Mouse (Mus musculus) heart, embryonic 13.5 days (tissue): ENCODE measurements at regions not wholly inside any gene's neighbourhood (a gene's known extent, or its start where the extent isn't known, plus 50 kb on each side); places are given as distances from the start of the nearest gene placed in this dataset.

Experiments used
- ATAC-seq: fragments of 200-750 bp; cut with Nextera tagmentation; 2 replicates; pipeline ENCODE4 v1.8.0; 2017; ENCODE audit warnings: moderate TSS enrichment; ENCODE audit not compliant: insufficient number of reproducible peaks, low FRiP score, low TSS enrichment; ENCODE audit errors: extremely low read depth
- H3K27ac ChIP-seq: fragments of 300-500 bp; sonication (generic); replicated peaks from 2 replicates; pipeline ENCODE4 v1.5.1; 2015; ENCODE audit warnings: moderate library complexity, mild to moderate bottlenecking, inconsistent platforms
- H3K27me3 ChIP-seq: fragments of 300-500 bp; sonication (generic); replicated peaks from 2 replicates; pipeline ENCODE4 v1.6.1; 2015; ENCODE audit warnings: mild to moderate bottlenecking, inconsistent platforms
- H3K36me3 ChIP-seq: fragments of 300-500 bp; sonication (generic); 2 replicates; pipeline ENCODE4 v1.6.1; 2015; ENCODE audit warnings: mild to moderate bottlenecking, inconsistent platforms
- H3K4me1 ChIP-seq: fragments of 300-500 bp; sonication (generic); 2 replicates; pipeline ENCODE4 v1.6.1; 2015; ENCODE audit warnings: inconsistent platforms
- H3K4me2 ChIP-seq: fragments of 300-500 bp; sonication (generic); 2 replicates; pipeline ENCODE4 v1.6.1; 2015; ENCODE audit warnings: inconsistent platforms, mild to moderate bottlenecking, moderate library complexity
- H3K4me3 ChIP-seq: fragments of 300-500 bp; sonication (generic); 2 replicates; pipeline ENCODE4 v1.5.1; 2015; ENCODE audit warnings: moderate library complexity, mild to moderate bottlenecking, inconsistent platforms
- H3K9ac ChIP-seq: fragments of 300-500 bp; sonication (generic); 2 replicates; pipeline ENCODE4 v1.6.1; 2015; ENCODE audit warnings: inconsistent platforms, mild to moderate bottlenecking, moderate library complexity
- H3K9me3 ChIP-seq: fragments of 300-500 bp; sonication (generic); 2 replicates; pipeline ENCODE4 v1.6.1; 2016; ENCODE audit warnings: inconsistent platforms
- WGBS: fragments of 180-500 bp; shearing (Covaris S2); methylation state at CpG from one replicate; pipeline ENCODE4 v1.1.7; 2015; ENCODE audit warnings: mixed read lengths; 5-methylcytosine and 5-hydroxymethylcytosine counted together

DNA sequence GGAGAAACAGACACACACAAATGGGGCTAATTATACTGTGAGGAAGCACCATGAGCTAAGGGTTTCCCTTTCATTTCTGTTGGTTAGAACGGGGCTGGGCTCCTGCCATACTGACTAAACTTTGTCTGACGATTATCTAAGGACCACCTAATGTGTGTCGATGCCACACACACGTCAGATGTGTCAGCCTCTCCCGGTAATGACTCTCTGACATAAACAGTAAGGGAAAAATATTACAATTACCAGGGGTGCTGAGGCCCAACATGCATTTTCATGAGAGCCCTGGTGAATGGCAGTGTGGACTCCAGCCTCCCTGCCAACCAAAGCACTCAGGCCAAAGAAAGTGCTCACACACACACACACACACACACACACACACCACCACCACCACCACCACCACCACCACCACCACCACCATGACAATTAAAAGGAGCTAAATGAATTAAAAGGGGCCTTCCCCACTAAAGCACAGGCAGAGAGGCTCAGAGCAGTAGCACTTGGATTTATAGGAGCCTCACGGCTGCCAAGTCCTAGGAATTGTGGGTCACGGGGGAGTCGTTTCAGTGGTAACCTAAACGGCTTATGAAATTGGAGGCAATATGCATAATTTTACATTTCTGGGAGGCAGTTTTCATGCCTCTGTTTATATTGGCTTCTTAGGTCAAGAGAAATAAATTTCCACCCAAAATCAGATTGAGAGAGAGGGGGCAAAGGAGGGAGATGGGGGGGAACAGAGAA, 193.7 kb upstream of the Irx3 start:
- WGBS: 65% methylated on average over 9 of the region's 9 CpGs
- no peaks in the 10 kb centered on the region for H3K36me3 ChIP-seq
- H3K9me3 ChIP-seq: 0 out of 2 replicates have a peak, but pooled peaks cover 4% of the 10 kb centered on the region
- H3K4me1 ChIP-seq: peaks cover 40% of the 10 kb centered on the region
- no peak overlapping the region for H3K4me3 ChIP-seq
- peaks cover 70% of the 10 kb centered on the region for H3K27me3 ChIP-seq
- H3K4me2 ChIP-seq: no peak overlapping the region
- no peak overlapping the region for H3K9ac ChIP-seq
- ATAC-seq: no peak
- H3K27ac ChIP-seq: no peak overlapping the region

DNA sequence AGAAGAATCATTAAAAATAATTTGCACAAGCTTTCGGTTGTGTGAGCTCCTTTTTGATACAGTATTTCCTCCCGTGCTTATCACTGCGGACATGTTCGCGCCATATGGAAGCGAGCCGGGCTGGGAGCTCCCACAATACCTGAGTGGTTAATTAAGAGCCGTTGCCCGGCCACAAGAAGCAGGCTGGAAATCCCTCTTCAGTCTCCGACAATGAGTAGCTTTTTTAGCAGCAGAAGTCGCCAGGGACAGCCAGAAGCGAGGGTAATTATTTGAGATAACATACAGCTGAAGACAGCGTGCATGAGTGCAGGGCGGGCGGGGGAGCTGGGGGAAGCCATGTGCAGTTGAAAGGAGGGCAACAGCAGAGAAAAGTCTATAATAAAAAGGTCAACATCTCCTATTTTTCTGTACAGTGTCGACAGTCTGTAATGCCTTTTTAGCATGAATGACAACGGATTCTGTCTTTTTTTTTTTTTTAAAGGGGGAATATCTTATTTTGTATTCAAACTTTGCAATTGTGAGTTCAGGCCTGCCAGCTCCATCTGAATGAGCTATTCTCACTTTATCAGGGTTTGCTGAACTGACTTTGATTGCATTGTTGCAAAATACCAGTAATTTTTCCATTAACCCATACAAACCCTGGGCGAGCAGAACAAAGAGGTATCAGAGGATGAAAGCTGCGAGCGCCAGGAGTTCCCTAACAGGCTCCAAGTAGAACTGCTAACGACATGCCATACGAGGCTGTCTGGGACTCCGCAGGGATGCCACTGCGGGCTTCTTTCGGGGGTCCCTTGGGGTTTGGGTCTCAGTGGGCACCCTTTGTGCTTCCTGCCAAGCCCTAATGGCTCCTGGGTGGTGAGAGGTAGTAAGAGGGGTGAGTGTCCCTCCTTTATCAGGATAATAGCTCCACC, 189.9 kb upstream of the Irx3 start:
- H3K9ac ChIP-seq: peak overlapping the region; percentile 66

DNA sequence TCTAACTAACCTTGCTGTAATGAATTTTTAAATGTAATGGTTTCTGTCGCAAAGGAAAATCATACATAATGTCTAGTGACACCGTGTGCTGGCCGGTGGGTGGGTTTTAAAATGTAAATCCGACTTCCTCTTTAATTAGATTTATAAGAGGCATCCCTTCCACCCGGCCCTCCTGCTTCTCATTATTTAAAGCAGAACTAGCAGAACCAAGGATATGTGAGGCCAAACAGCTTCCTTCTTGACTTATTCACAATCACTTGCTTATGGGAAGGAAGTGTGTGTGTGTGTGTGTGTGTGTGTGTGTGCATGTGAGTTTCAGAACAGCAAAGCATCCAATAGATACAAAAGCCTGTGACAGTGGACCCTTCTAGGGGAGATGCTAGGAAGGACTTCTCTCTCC, 189.1 kb upstream of the Irx3 start:
- Histone ChIP-seq H3K27me3 (peaks cover 60% of the 10 kb centered on the region), H3K4me1 (peaks cover 63% of the 10 kb centered on the region), H3K9ac (peak overlapping the region; percentile 66), H3K4me3 (peak overlapping the region; percentile 39), H3K27ac (peak overlapping the region; percentile 81), H3K9me3 (0 out of 2 replicates have a peak, but pooled peaks cover 4% of the 10 kb centered on the region), H3K36me3 (no peaks in the 10 kb centered on the region), H3K4me2 (peak overlapping the region; percentile 63)
- ATAC-seq: no peak
- WGBS: 59% methylated on average over 5 of the region's 5 CpGs

More for the DNA sequence above, 189.9 kb upstream of the Irx3 start:
- Histone ChIP-seq H3K27ac (peak overlapping the region; percentile 81), H3K4me2 (peak overlapping the region; percentile 63), H3K4me3 (peak overlapping the region; percentile 39), H3K4me1 (peaks cover 69% of the 10 kb centered on the region), H3K36me3 (no peaks in the 10 kb centered on the region), H3K27me3 (peaks cover 60% of the 10 kb centered on the region), H3K9me3 (0 out of 2 replicates have a peak, but pooled peaks cover under 1% of the 10 kb centered on the region)
- no peak for ATAC-seq
- 22% methylated on average over 25 of the region's 25 CpGs for WGBS

DNA sequence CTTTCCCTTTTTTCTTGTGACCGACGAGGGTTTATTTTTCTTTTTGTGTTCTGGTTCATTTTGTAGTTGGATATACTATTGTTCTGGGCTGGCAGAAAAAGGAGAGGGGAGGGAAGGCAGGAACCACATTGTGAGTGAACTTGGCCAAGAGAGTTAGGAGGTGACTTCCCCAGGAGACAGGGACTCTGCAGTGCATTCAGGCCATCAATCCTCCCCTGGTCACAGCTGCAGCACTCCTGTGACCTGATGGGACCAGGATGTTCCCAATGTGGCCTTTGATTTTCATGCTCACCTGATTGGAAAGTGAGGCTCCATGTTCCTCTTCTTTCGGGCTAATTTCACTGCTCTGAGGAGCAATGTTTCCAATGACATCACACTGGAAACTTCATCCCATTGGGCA, 188.2 kb upstream of the Irx3 start:
- Histone ChIP-seq H3K36me3 (no peaks in the 10 kb centered on the region), H3K4me1 (peaks cover 72% of the 10 kb centered on the region), H3K4me2 (peak overlapping the region; percentile 63), H3K9me3 (0 out of 2 replicates have a peak, but pooled peaks cover 4% of the 10 kb centered on the region), H3K9ac (no peak overlapping the region), H3K27ac (peak overlapping the region; percentile 81), H3K4me3 (no peak overlapping the region), H3K27me3 (peaks cover 62% of the 10 kb centered on the region)
- no peak for ATAC-seq
- 67% methylated on average over 3 of the region's 3 CpGs for WGBS

DNA sequence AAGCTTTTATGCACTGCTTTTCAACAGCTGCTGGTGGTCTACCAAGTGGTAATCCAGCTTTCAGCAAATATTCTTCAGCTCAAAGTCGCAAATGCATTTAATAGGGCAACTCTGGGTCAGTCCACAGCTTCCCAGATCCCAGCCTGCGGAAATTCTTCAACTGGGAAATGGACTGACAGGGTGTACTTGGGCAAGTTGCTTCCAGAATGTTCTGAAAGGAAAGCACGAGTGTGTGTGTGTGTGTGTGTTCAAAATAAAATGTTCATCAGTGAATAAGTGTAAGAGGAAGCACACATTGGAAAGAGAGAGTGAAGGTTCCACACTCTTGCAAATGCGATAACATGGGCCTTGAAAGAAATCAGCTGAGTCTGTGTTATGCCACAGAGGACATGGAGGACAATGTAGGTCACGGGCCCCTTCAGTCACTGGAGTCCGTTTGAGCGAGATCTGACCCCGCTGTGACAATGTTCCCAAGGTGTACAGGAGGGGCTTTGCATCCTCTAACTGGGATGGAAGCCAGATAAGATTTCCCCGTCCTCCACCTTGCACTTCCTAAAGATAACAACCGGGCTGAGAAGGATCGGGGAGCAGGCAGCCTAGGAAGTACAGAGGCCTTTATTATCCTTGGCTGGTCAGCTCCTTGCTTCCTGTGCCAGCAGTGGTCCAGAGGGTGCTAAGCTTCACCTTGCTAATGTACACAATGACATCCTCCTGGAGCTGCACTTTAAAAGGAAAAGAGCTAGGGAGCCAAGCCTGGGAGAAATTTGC, 187.2 kb upstream of the Irx3 start:
- H3K4me2 ChIP-seq: peak overlapping the region; percentile 2; the same call in 1 of the 2 replicates
- H3K9me3 ChIP-seq: 0 out of 2 replicates have a peak, but pooled peaks cover 4% of the 10 kb centered on the region
- H3K36me3 ChIP-seq: no peaks in the 10 kb centered on the region
- no peak overlapping the region for H3K9ac ChIP-seq
- peaks cover 63% of the 10 kb centered on the region for H3K27me3 ChIP-seq
- H3K27ac ChIP-seq: peak overlapping the region; percentile 74
- H3K4me3 ChIP-seq: no peak overlapping the region
- ATAC-seq: no peak
- 26% methylated on average over 11 of the region's 11 CpGs for WGBS
- H3K4me1 ChIP-seq: peaks cover 72% of the 10 kb centered on the region

DNA sequence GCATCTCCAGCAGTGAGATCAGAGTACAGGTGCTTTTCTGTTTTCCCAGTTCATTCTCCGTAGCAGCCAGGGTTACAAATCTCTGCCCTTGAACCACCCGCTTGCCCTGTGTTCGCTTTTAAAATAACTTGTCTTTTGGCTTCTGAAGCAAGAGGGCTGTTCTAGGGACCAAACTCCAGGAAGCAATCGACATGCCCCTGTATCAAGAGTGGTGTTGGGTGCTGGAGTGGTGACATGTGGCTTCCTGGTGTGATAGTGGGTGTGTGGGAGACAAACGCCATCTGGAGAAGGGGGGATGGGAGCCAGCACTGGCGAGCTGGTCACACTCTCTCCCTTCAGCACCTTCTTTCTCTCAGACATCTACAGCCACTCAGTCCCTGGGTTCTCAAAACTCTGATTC, 186.0 kb upstream of the Irx3 start:
- Histone ChIP-seq H3K9ac (peak overlapping the region; percentile 24; the same call in 1 of the 2 replicates), H3K9me3 (0 out of 2 replicates have a peak, but pooled peaks cover 6% of the 10 kb centered on the region), H3K27me3 (peaks cover 61% of the 10 kb centered on the region), H3K36me3 (no peaks in the 10 kb centered on the region), H3K27ac (peak overlapping the region; percentile 87), H3K4me2 (peak overlapping the region; percentile 42), H3K4me3 (no peak overlapping the region), H3K4me1 (peaks cover 73% of the 10 kb centered on the region)
- WGBS: 6% methylated on average over 6 of the region's 6 CpGs
- peak; percentile 77; the same call in 1 of the 2 replicates for ATAC-seq

DNA sequence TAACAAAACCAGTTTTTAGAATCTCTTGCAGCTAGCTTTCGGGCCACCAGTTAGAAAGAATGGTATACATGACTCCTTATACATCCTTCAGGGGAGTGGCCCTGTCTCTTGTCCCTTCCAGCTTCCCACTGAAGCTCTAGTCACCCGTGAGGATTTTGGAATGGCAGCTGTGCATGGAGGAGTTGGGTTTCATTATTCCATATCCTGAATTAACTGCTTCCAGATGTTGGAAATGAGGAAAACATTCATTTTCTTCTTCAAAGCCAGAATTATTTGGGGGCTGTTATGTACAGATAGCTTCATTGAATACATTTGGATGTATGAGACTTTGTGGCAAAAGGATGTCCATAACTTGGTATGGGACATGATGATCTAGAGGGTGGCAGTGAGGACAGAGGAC, 181.3 kb upstream of the Irx3 start:
- Histone ChIP-seq H3K9me3 (peaks cover 14% of the 10 kb centered on the region; the same call in 1 of the 2 replicates), H3K36me3 (no peaks in the 10 kb centered on the region), H3K4me2 (no peak overlapping the region), H3K27me3 (peaks cover 41% of the 10 kb centered on the region), H3K4me1 (peaks cover 28% of the 10 kb centered on the region), H3K4me3 (no peak overlapping the region), H3K9ac (no peak overlapping the region), H3K27ac (no peak overlapping the region)
- no peak for ATAC-seq
- WGBS: 76% methylated on average over 2 of the region's 2 CpGs

DNA sequence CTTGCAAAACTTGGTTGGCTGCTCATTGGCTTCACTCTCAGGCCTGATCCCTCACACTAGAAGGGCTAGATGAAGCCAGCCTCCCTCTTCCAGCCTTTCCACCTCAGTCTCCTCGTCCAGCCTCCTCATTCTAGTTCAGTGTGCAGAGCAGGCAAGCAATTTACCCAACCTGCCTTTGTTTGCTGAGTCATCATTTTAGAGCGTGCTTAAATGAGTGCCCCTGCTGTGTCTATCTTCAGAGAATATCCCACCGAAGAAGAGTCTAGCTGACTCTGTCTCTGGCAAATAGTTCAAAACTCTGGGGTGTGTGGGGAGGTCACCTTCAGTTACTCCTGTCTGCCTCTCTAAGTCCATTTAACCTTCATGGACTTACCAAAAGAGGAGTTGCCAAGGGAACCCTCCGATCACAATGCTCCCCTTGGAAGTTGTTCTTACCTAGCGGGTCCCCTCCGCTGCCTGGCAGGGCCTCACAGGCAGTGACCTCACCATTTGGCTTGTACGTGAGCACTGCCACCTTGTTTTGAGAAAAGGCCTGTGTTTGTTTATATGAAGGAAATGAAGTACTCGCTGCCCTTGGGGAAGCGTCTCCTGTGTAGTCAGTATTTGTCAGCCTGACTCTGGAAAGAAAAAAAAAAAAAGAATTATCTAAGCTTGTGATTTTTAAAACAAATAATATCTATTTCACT, 175.2 kb upstream of the Irx3 start:
- H3K4me2 ChIP-seq: no peak overlapping the region
- H3K27ac ChIP-seq: no peak overlapping the region
- H3K4me1 ChIP-seq: peaks cover 13% of the 10 kb centered on the region
- ATAC-seq: no peak
- no peak overlapping the region for H3K9ac ChIP-seq
- H3K36me3 ChIP-seq: no peaks in the 10 kb centered on the region
- peaks cover 58% of the 10 kb centered on the region for H3K27me3 ChIP-seq
- H3K9me3 ChIP-seq: peaks cover 6% of the 10 kb centered on the region; the same call in 1 of the 2 replicates
- no peak overlapping the region for H3K4me3 ChIP-seq
- WGBS: 57% methylated on average over 9 of the region's 9 CpGs

DNA sequence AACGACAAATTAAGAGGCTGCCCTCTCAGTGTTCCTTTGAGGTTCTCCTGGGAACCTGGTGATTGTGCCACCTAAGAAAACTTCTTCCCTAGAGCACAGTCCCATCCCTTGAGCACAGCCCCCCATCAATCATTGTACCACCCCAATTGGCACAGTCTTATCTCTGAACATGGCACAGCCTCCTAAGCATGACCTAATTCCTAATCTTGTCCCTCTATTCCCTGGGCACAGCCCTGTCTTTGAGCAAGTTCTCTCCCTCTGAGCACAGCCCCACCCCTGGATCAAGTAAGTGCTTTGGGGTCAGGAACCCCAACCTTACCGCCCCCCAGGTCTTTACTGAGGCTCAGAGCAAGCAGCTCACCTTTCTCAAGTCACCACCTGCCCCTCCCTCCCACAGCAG, 173.6 kb upstream of the Irx3 start:
- Histone ChIP-seq H3K27ac (no peak overlapping the region), H3K9ac (no peak overlapping the region), H3K4me2 (no peak overlapping the region), H3K4me3 (no peak overlapping the region), H3K4me1 (peaks cover 13% of the 10 kb centered on the region), H3K9me3 (no peaks in the 10 kb centered on the region), H3K36me3 (no peaks in the 10 kb centered on the region), H3K27me3 (peaks cover 74% of the 10 kb centered on the region)
- WGBS: 74% methylated on average over 2 of the region's 2 CpGs
- ATAC-seq: no peak

DNA sequence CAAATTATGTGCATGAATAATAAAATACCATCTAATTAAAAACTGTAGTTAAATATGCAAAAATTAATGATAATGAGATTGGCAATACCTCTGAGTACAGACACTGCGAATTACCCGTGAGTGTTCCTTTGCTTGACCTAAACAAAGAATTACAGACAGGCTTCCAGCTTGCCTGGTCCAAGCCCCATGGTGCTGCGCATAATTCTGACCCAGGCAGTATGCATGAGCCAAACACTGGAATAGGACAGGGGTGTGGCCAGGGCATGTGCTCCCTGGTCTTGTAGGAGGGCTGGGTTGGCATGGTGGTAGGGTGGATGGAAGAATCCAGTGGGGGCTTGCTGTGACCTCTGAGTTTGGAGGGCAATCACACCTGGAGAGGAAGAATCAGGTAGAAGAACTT, 172.8 kb upstream of the Irx3 start:
- Histone ChIP-seq H3K4me3 (no peak overlapping the region), H3K9me3 (no peaks in the 10 kb centered on the region), H3K36me3 (no peaks in the 10 kb centered on the region), H3K4me1 (peaks cover 20% of the 10 kb centered on the region), H3K27ac (no peak overlapping the region), H3K9ac (no peak overlapping the region), H3K27me3 (peaks cover 82% of the 10 kb centered on the region), H3K4me2 (no peak overlapping the region)
- ATAC-seq: no peak
- WGBS: 83% methylated on average over 3 of the region's 3 CpGs
